Mouse (Mus musculus) lung, embryonic 16.5 days (tissue): ENCODE data around the gene Mvd. TPM values are rescaled to one million over a fixed set of nuclear protein-coding genes. Genes with fewer than 3 reads are reported as not detected.

Experiments
- ATAC-seq: fragments of 200-750 bp; cut with Nextera tagmentation; 2 replicates; pipeline ENCODE4 v1.8.0; 2017; ENCODE audit warnings: low read depth, mild to moderate bottlenecking, moderate library complexity
- H3K27ac ChIP-seq: fragments of 300-500 bp; sonication (generic); 2 replicates; pipeline ENCODE4 v1.5.1; 2014; ENCODE audit warnings: mild to moderate bottlenecking, control low read depth, low read length
- H3K27me3 ChIP-seq: fragments of 300-500 bp; sonication (generic); 2 replicates; pipeline ENCODE4 v1.6.1; 2014; ENCODE audit warnings: low read depth, low read length, mixed read lengths; ENCODE audit not compliant: control insufficient read depth, insufficient read depth
- H3K36me3 ChIP-seq: fragments of 300-500 bp; sonication (generic); 2 replicates; pipeline ENCODE4 v1.6.1; 2014; ENCODE audit warnings: low read length; ENCODE audit not compliant: control insufficient read depth, insufficient read depth
- H3K4me1 ChIP-seq: fragments of 300-500 bp; sonication (generic); replicated peaks from 2 replicates; pipeline ENCODE4 v1.6.1; 2014; ENCODE audit warnings: low read length, mixed read lengths; ENCODE audit not compliant: control insufficient read depth, insufficient read depth
- H3K4me2 ChIP-seq: fragments of 300-500 bp; sonication (generic); 2 replicates; pipeline ENCODE4 v1.6.1; 2014; ENCODE audit warnings: low read depth, low read length, control low read depth
- H3K4me3 ChIP-seq: fragments of 300-500 bp; sonication (generic); 2 replicates; pipeline ENCODE4 v1.5.1; 2014; ENCODE audit warnings: mild to moderate bottlenecking, low read length, control low read depth
- H3K9ac ChIP-seq: fragments of 300-500 bp; sonication (generic); 2 replicates; pipeline ENCODE4 v1.6.1; 2014; ENCODE audit warnings: low read length, control low read depth
- H3K9me3 ChIP-seq: fragments of 300-500 bp; sonication (generic); 2 replicates; pipeline ENCODE4 v1.6.1; 2016; ENCODE audit warnings: low read length; ENCODE audit not compliant: control insufficient read depth
- whole genome bisulfite sequencing: fragments of 180-500 bp; shearing (Covaris S2); extraction: QIAGEN DNeasy Blood & Tissue Kit; methylation state at CpG from one replicate; pipeline ENCODE4 v1.1.7; 2014; 5-methylcytosine and 5-hydroxymethylcytosine counted together
- polyA plus RNA-seq: library from polyadenylated mRNA; unstranded; fragments of >200 nt; fragmentation: Nextera tagmentation; extraction: Ambion mirVana; gene quantifications from 2 replicates; pipeline ENCODE4 v1.2.1, GENCODE M21; 2015

The Mvd gene
- polyA plus RNA-seq, 1 experiment from 2014 or later: 20.6 TPM

DNA sequence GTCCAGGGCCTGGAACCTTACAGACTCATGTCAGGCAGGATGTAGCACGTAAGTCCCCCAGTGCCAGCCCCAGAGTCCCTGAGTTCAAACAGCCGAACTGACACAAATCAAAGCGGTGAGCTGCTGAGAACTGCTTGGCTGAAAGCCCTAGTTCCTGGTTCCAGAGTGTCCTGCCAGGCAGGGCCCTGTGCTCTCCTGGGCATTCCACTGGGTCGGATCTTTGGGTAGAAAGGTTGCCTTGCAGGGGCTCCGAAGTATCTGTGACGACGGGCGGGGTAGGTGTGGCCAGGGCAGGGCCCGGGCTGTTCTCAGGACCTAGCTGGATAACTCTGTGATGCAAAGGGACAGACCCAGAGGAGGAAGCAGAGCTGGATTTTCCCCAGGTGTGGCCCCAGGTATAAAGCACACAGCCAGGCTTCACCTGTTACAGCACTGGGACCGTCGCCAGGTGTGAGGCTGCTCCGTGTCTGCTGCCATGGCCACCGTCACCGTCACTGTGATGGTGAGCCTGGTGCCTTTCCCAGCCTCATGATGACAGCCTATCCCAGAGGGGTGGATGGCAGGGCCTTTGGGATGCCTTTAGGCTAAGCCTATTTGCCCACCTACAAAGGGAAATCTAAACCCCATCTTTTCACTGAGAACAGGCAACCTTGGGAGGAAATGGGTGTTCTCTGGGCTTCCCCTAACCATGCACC lies 21.7 kb downstream of the Mvd start, which contains the start of gene Il17c:
Il17c (plus strand) TSS at position 645 of the 695 bp plus-strand sequence.
- H3K4me2 ChIP-seq: no peak within 1 kb of the TSS
- no peaks in the 10 kb centered on the region for H3K27me3 ChIP-seq
- H3K27ac ChIP-seq: no peak within 1 kb of the TSS
- peaks cover 10% of the 10 kb centered on the region; the same call in 1 of the 2 replicates for H3K36me3 ChIP-seq
- peaks cover 4% of the 10 kb centered on the region for H3K4me1 ChIP-seq
- no peaks in the 10 kb centered on the region for H3K9me3 ChIP-seq
- H3K9ac ChIP-seq: no peak within 1 kb of the TSS
- no peak for ATAC-seq
- 71% methylated on average over 14 of the region's 14 CpGs for WGBS
- H3K4me3 ChIP-seq: no peak within 1 kb of the TSS

DNA sequence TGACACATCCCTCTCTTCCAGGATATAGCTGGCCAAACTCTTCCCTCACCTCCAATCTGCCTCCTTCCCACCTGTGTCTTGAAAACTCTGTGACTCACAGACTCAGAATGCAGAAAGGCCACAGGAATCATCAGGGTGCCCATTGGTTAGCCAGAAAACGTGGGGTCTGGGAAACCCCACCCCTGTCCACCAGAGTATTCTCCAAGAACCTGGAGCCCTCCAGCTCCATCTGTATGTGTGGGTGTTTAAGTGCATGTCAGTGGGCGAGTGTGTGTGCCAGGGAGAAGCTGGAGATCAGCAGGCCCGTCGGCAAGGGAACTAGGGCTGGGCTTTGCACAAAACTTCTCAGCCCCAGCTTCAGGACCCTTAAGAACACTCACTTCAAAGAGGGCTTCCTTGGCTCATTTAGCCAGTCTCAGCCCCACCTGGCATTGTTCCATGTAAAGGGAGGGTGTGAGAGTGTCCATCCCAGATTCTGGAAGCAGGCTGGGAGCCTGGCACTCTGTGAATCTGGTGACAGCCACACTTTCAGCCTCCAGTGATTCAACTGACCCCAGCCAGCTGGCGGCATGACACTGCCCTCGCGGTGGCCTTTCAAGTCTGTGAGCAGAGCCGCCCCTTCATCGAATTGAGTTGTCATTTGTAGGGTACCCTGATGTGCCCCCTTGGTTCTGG lies 23.2 kb downstream of the Mvd start:
- H3K36me3 ChIP-seq: peaks cover 20% of the 10 kb centered on the region
- H3K9me3 ChIP-seq: no peaks in the 10 kb centered on the region
- H3K4me2 ChIP-seq: no peak overlapping the region
- 38% methylated on average over 9 of the region's 9 CpGs for WGBS
- peaks cover 4% of the 10 kb centered on the region for H3K4me1 ChIP-seq
- ATAC-seq: peak; percentile 64
- no peak overlapping the region for H3K27ac ChIP-seq
- H3K27me3 ChIP-seq: no peaks in the 10 kb centered on the region
- H3K9ac ChIP-seq: no peak overlapping the region
- no peak overlapping the region for H3K4me3 ChIP-seq

DNA sequence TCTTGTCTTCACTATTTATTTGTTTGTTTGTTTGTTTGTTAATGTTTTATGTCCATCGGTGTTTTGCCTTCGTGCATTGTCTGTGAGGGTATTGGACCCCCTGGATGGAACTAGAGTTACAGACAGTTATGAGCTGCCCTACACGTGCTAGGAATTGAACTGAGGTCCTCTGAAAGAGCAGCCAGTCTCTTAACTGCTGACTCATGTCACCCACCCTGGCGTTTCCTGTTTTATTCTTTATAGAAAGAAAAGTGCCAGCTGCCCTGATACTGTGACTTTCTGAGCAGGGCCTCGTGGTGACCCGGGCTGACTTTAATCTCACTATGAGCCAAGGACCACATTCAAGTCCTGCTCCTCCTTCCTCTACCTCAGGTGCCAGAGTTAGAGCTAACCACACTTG lies 27.7 kb downstream of the Mvd start:
- Histone ChIP-seq H3K27me3 (no peaks in the 10 kb centered on the region), H3K36me3 (peaks cover 49% of the 10 kb centered on the region), H3K4me2 (no peak overlapping the region), H3K27ac (no peak overlapping the region), H3K4me1 (peaks cover 4% of the 10 kb centered on the region), H3K4me3 (no peak overlapping the region), H3K9ac (no peak overlapping the region), H3K9me3 (no peaks in the 10 kb centered on the region)
- ATAC-seq: no peak
- WGBS: 85% methylated on average over 6 of the region's 6 CpGs

DNA sequence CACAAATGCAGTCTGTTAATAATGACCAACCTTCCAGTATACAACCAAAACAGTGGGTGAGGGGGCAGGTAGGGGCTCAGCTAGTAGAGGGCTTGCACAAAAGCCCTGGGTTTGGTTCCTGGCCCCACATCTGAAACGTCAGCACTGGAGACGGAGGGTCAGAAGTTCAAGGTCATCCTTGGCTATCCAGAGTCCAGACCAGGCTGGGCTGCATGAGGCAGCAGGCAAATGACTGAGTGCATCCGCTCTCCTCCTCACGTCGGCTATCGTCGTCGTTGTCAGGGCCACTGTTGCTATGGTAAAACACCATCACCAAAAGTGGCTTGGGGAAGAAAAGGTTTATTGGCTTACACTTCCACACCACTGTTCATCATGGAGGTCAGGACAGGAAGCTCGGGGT lies 28.9 kb downstream of the Mvd start:
- ATAC-seq: no peak
- no peaks in the 10 kb centered on the region for H3K4me1 ChIP-seq

DNA sequence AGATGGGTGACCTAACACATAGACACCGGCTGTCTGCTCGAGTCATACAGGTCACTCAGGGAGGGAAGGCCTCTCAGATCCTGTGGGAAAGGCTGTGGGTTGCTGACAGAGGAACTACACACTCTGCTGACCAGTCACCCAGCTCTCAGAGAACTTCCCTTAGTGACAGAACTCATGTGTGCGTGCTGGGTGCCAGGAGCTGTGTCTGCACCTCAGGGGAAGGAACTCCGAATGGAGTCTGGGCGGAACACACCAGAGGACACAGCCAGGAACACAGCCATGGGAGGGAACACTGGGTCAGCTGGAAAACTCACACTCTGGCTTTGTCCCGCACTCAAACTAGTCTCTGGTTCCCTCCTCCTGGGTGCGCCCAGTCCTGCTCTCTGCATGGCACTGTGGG lies 35.5 kb downstream of the Mvd start:
- Histone ChIP-seq H3K36me3 (peaks cover 74% of the 10 kb centered on the region), H3K9me3 (no peaks in the 10 kb centered on the region), H3K9ac (no peak overlapping the region), H3K4me2 (no peak overlapping the region), H3K27ac (no peak overlapping the region), H3K4me1 (no peaks in the 10 kb centered on the region), H3K4me3 (no peak overlapping the region), H3K27me3 (no peaks in the 10 kb centered on the region)
- 87% methylated on average over 7 of the region's 7 CpGs for WGBS
- ATAC-seq: no peak

More for the DNA sequence above, 28.9 kb downstream of the Mvd start:
- H3K4me3 ChIP-seq: no peak overlapping the region
- H3K9ac ChIP-seq: no peak overlapping the region
- H3K36me3 ChIP-seq: peaks cover 61% of the 10 kb centered on the region
- no peaks in the 10 kb centered on the region for H3K9me3 ChIP-seq
- H3K4me2 ChIP-seq: no peak overlapping the region
- H3K27me3 ChIP-seq: no peaks in the 10 kb centered on the region
- 79% methylated on average over 9 of the region's 9 CpGs for WGBS
- no peak overlapping the region for H3K27ac ChIP-seq

DNA sequence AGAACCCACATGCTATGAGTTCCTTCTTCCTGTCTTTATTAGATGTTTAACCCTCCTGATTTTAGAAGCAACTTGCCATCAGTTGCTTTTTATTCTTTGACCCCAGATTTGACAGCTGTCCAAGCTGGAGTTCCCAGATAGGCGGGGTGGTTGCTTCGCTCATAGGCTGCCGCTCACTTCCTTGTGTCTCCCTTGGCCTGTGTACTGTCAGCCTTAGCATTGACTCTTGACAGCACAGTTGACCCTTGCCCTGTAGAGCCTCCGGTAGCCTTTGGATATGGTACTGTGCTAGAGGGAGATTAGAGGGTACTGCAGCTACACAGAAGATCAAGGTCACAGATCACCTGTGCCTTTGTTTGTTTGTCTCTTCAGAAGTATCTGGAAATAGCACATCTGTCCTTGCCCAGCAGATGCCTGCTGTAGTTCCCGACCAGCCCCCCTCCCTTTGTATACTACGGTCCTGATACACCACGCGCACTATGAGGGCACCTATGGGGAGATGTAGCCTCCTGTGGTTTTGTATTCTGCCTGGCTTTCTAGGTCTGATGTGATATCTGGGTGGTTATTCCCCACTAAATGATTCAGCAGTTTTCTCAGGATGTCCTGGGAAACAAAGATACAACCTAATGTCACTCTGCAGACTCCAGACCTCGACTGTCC lies 37.9 kb downstream of the Mvd start:
- 81% methylated on average over 9 of the region's 9 CpGs for WGBS
- Histone ChIP-seq H3K9ac (no peak overlapping the region), H3K27ac (no peak overlapping the region), H3K4me3 (no peak overlapping the region), H3K36me3 (peaks cover 71% of the 10 kb centered on the region), H3K4me1 (no peaks in the 10 kb centered on the region), H3K27me3 (no peaks in the 10 kb centered on the region), H3K4me2 (no peak overlapping the region), H3K9me3 (no peaks in the 10 kb centered on the region)
- no peak for ATAC-seq

DNA sequence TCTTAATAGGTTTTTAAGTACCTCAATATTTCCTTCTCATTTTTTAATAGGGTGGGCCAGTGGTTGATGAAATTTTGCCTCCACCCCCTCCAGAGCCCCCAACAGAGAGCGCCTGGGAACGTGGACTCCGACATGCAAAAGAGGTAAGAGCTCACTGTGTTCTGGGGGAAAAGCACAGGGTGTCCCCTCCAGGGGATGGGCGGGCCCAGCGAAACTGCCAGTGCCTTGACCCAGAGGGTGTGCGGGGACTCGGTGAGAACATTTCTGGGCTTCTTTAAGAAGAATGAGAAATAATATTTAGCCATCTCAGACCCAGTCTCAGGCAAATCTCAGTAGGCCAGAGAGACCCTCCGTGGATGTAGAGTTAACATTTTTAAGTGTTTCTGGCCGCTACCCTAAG lies 45.0 kb downstream of the Mvd start:
- Histone ChIP-seq H3K27me3 (no peaks in the 10 kb centered on the region), H3K27ac (no peak overlapping the region), H3K4me3 (no peak overlapping the region), H3K9me3 (no peaks in the 10 kb centered on the region), H3K36me3 (peaks cover 36% of the 10 kb centered on the region), H3K4me2 (no peak overlapping the region), H3K4me1 (no peaks in the 10 kb centered on the region), H3K9ac (no peak overlapping the region)
- 95% methylated on average over 9 of the region's 9 CpGs for WGBS
- no peak for ATAC-seq

DNA sequence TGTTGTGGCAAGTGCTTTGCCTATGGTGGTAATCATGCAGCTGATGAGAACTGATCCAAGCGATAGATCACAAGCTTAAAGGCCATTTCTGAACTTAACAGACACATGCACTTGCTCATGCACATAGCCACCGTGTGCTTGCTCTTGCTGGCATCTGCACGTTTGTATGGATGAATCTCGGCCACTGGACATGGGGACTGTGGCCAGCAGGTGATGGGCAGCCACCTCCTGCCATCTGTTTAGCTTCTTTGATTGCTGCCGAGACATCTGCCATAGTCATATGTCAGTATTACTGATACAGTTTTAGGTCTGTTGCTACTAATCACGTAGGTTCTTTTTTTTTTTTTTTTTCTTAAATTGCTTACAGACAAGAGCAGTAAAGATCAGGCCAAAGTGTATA lies 47.9 kb downstream of the Mvd start:
- no peaks in the 10 kb centered on the region for H3K27me3 ChIP-seq
- no peak for ATAC-seq
- H3K4me2 ChIP-seq: no peak overlapping the region
- no peaks in the 10 kb centered on the region for H3K9me3 ChIP-seq
- H3K27ac ChIP-seq: no peak overlapping the region
- H3K4me1 ChIP-seq: no peaks in the 10 kb centered on the region
- H3K36me3 ChIP-seq: peaks cover 27% of the 10 kb centered on the region
- no peak overlapping the region for H3K4me3 ChIP-seq
- 85% methylated on average over 6 of the region's 6 CpGs for WGBS
- H3K9ac ChIP-seq: no peak overlapping the region

DNA sequence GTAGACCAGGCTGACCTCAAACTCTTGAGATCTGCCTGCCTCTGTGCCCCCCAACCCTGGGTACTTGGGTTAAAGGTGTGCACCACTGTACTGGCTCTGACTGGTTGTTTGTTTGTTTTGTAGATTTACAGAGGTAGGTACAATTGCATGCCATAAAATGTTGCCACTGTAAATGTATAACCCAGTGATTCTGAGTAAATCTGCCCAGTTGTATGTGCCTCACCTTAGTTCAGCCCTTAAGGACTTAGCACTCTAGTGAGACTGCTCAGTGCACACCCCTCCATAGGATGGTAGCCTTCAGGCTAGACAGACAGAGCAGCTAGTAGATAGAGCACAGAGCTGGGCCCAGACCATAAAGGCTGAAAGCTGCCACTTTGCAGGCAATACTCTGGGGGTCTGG lies 49.5 kb downstream of the Mvd start:
- no peaks in the 10 kb centered on the region for H3K27me3 ChIP-seq
- H3K9me3 ChIP-seq: no peaks in the 10 kb centered on the region
- H3K36me3 ChIP-seq: peaks cover 26% of the 10 kb centered on the region
- ATAC-seq: no peak
- no peak overlapping the region for H3K4me3 ChIP-seq
- H3K9ac ChIP-seq: no peak overlapping the region
- H3K4me2 ChIP-seq: no peak overlapping the region
- H3K27ac ChIP-seq: no peak overlapping the region
- H3K4me1 ChIP-seq: no peaks in the 10 kb centered on the region
